Mouse (Mus musculus): ENCODE data around the gene Cct5.
A peak's percentile ranks its signal among the peaks of the same experiment; 100 is the strongest.

Cct5 gene

GRCm38 (mm10) chr15:31565184-31565583 lies 36.4 kb downstream of the Cct5 start, which contains the start of gene Cmbl:
Cmbl (plus strand) TSS chr15:31565389.
- peak; percentile 57 for DNase-seq (ENCODE audit: low read depth, low spot score)

- DNase-seq (ENCODE audit: low read depth, low spot score), result no peak
These were observed 37.7 kb downstream of the Cct5 start for GRCm38 (mm10) chr15:31563577-31564546.

GRCm38 (mm10) chr15:31562847-31563246 lies 38.8 kb downstream of the Cct5 start:
- DNase-seq (ENCODE audit: low read depth, low spot score), result no peak

- DNase-seq (ENCODE audit: low read depth, low spot score), result no peak
These were observed 39.6 kb downstream of the Cct5 start for GRCm38 (mm10) chr15:31561976-31562375.

- no peak for DNase-seq (ENCODE audit: low read depth, low spot score)
These were observed 40.2 kb downstream of the Cct5 start for GRCm38 (mm10) chr15:31561390-31561789.

- no peak for DNase-seq (ENCODE audit: low read depth, low spot score)
These were observed 46.7 kb downstream of the Cct5 start for GRCm38 (mm10) chr15:31554855-31555254.

- DNase-seq (ENCODE audit: low read depth, low spot score), result no peak
These were observed 51.2 kb downstream of the Cct5 start for GRCm38 (mm10) chr15:31550381-31550780.

GRCm38 (mm10) chr15:31547421-31547820 lies 54.2 kb downstream of the Cct5 start:
- no peak for DNase-seq (ENCODE audit: low read depth, low spot score)

GRCm38 (mm10) chr15:31546291-31546690 lies 55.3 kb downstream of the Cct5 start:
- DNase-seq (ENCODE audit: low read depth, low spot score), result no peak

- no peak for DNase-seq (ENCODE audit: low read depth, low spot score)
These were observed 56.5 kb downstream of the Cct5 start for GRCm38 (mm10) chr15:31545058-31545457.

- no peak for DNase-seq (ENCODE audit: low read depth, low spot score)
These were observed 58.4 kb downstream of the Cct5 start for GRCm38 (mm10) chr15:31543246-31543645.

- DNase-seq (ENCODE audit: low read depth, low spot score), result no peak
These were observed 59.3 kb downstream of the Cct5 start for GRCm38 (mm10) chr15:31542013-31542958.

Data from brain, adult 2 months (tissue).